Mouse (Mus musculus) spleen, adult 18-20 months (tissue): Measurements from ENCODE around the gene AY761184.
"Not testable (repeated sequence)": the region's sequence is repeated elsewhere in the genome, so short reads cannot be mapped to it uniquely, and the experiment has no call there.

Experiments used
- DNase-seq, 2 experiments: peaks; one replicate each; pipeline ENCODE4 v3.0.0; 2022; ENCODE audit warnings: mixed read lengths in 2 of 2

AY761184 gene

DNA sequence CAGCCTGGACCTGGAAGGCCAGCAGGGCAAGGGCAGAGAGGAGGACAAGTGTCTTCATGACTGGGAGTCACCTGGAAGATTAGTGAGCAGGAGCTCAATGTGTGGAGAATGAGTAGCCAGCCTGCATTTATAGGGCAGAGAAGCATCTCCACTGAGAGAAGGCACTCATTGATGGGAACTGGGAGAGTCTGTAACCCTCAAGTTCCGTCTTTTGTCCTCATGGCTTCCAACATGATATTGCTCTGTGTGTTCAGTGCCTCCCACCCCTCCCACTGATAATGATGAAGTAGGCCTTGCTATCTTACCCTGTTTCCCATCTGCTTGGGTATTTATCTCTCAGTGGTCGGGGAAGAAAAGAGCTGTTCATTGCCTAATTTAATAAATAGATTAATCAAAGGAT is at the start of gene AY761184:
Gene AY761184 (minus strand): TSS at position 101 of the 400 bp plus-strand sequence.
- DNase-seq: not testable (repeated sequence)

GRCm38 (mm10) chr8:21665497-21665896 is 37.9 kb downstream of the AY761184 start, which contains the start of gene Defa34:
Gene Defa34 (plus strand): TSS chr8:21665797.
- DNase-seq: not testable (repeated sequence)

DNA sequence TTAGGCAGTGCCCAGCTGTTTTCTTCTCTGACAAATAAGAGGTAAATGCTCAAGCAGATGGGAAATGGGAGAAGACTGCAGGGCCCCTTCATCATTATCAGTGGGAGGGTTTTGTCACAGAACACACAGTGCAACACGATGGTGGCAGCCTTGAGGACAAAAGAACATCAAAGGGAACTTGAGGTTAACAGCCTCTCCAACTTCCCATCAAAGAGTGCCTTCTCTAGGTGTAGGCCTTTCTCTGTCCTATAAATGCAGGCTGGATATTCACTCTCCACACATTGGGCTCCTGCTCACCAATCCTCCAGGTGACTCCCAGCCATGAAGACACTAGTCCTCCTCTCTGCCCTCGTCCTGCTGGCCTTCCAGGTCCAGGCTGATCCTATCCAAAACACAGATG is 48.0 kb downstream of the AY761184 start, which contains the start of gene Defa17:
Gene Defa17 (plus strand): TSS at position 301 of the 400 bp plus-strand sequence.
- not testable (repeated sequence) for DNase-seq
